Mouse (Mus musculus): ENCODE measurements around the gene Cuedc2.

DNA sequence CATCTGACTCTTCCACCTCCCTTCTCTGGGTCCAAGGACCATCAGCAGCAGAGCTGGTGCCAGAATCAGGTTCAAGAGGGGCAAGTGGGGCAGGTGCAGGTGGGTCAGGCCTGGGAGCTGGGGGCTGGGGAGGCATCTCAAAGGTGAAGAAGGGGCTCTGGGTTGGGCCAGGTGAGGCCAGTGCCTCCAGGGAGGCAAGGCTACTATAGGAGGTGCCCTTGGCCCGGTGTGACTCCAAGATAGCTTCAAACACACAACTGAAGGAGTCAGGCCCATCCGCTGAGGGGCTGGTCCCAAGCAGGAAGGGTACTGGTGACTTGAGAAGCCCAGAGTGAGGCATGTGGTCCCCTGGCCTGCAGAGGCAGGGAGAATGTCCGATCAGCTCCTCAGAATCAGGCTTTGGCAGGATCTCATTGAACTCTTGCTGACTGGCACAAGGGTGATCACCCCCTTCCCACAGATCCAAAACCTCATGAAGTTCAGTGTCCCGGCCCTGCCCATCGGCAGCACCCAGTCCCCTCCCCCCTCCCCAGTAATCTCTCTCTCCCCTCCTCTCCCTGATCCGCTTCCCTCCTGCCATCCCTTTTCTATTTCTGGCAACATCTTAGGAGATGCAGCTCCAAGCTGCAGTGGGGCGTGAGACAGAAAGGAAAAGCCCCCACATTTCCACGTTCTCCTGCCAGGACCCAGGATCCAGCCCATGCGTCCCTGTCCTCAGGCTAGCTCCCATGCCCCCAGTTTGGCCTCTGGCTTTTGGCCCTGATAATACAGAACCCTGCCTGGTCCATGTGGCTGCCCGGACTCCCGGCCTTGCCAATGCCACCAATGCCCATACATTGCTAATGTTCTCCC is 16.1 kb downstream of the Cuedc2 start:
- TF ChIP-seq CTCF (IDR thresholded peaks at IDR 0.05; ENCODE audit: low read depth) (no peak), EP300 (IDR thresholded peaks at IDR 0.05; ENCODE audit: low read depth) (no peak)
